Mouse (Mus musculus) macrophage (primary cell): ENCODE results near the gene Prpf6. TPM values are rescaled to one million over a fixed set of nuclear protein-coding genes. Genes with fewer than 3 reads are reported as not detected.

ENCODE experiments used
- H3K27ac ChIP-seq: fragments of 350-480 bp; formaldehyde crosslinking; 2 replicates; pipeline ENCODE4 v1.9.0; 2021
- H3K36me3 ChIP-seq: fragments of 350-480 bp; formaldehyde crosslinking; 2 replicates; pipeline ENCODE4 v1.9.0; 2021; ENCODE audit errors: inconsistent target
- H3K4me3 ChIP-seq: fragments of 350-480 bp; formaldehyde crosslinking; 2 replicates; pipeline ENCODE4 v1.9.0; 2021; ENCODE audit errors: inconsistent target
- H3K79me2 ChIP-seq: fragments of 350-480 bp; formaldehyde crosslinking; 2 replicates; pipeline ENCODE4 v1.9.0; 2021; ENCODE audit errors: inconsistent target
- WGBS: methylation state at CpG from one replicate; pipeline ENCODE4 v1.1.7; 2026; ENCODE audit warnings: inconsistent platforms; ENCODE audit not compliant: missing documents; 5-methylcytosine and 5-hydroxymethylcytosine counted together
- polyA plus RNA-seq: library from polyadenylated mRNA; stranded (reverse); fragments of 250-400 nt; gene quantifications from 3 replicates; pipeline ENCODE4 v1.2.4, GENCODE M21; 2018; ENCODE audit warnings: inconsistent platforms

Prpf6 gene
- polyA plus RNA-seq, 1 experiment from 2014 or later, result 55.4 TPM

- no peaks in the 10 kb centered on the region for H3K79me2 ChIP-seq
- H3K36me3 ChIP-seq, result peaks cover 66% of the 10 kb centered on the region
- WGBS, result 95% methylated on average over 6 of the region's 6 CpGs
- no peak overlapping the region for H3K4me3 ChIP-seq
- no peak overlapping the region for H3K27ac ChIP-seq
These were observed 55.2 kb downstream of the Prpf6 start for GRCm38 (mm10) chr2:181646626-181647472.

GRCm38 (mm10) chr2:181648926-181649325 lies 57.3 kb downstream of the Prpf6 start:
- H3K36me3 ChIP-seq, result peaks cover 80% of the 10 kb centered on the region
- WGBS, result 98% methylated on average over 10 of the region's 10 CpGs
- H3K4me3 ChIP-seq, result no peak overlapping the region
- no peak overlapping the region for H3K27ac ChIP-seq
- H3K79me2 ChIP-seq, result no peaks in the 10 kb centered on the region

- Histone ChIP-seq H3K36me3 (peaks cover 68% of the 10 kb centered on the region), H3K27ac (no peak overlapping the region), H3K79me2 (no peaks in the 10 kb centered on the region), H3K4me3 (no peak overlapping the region)
These were observed 61.4 kb downstream of the Prpf6 start for GRCm38 (mm10) chr2:181653065-181653464.

- no peak overlapping the region for H3K4me3 ChIP-seq
- 100% methylated on average over 1 of the region's 1 CpGs for WGBS
- no peaks in the 10 kb centered on the region for H3K79me2 ChIP-seq
- H3K36me3 ChIP-seq, result peaks cover 64% of the 10 kb centered on the region
- no peak overlapping the region for H3K27ac ChIP-seq
These were observed 61.9 kb downstream of the Prpf6 start for GRCm38 (mm10) chr2:181653523-181653922.

GRCm38 (mm10) chr2:181656734-181657133 lies 65.1 kb downstream of the Prpf6 start, which contains the start of gene Gm29797:
Gm29797 (plus strand) TSS chr2:181657034.
- 89% methylated on average over 3 of the region's 3 CpGs for WGBS
- no peaks in the 10 kb centered on the region for H3K79me2 ChIP-seq
- no peak within 1 kb of the TSS for H3K27ac ChIP-seq
- no peak within 1 kb of the TSS for H3K4me3 ChIP-seq
- peaks cover 37% of the 10 kb centered on the region for H3K36me3 ChIP-seq

- no peak overlapping the region for H3K27ac ChIP-seq
- no peak overlapping the region for H3K4me3 ChIP-seq
- H3K79me2 ChIP-seq, result no peaks in the 10 kb centered on the region
- 91% methylated on average over 2 of the region's 2 CpGs for WGBS
- H3K36me3 ChIP-seq, result peaks cover 31% of the 10 kb centered on the region
These were observed 65.8 kb downstream of the Prpf6 start for GRCm38 (mm10) chr2:181657441-181657840.

- WGBS, result 95% methylated on average over 7 of the region's 7 CpGs
- Histone ChIP-seq H3K36me3 (peaks cover 21% of the 10 kb centered on the region), H3K79me2 (no peaks in the 10 kb centered on the region), H3K4me3 (no peak overlapping the region), H3K27ac (no peak overlapping the region)
These were observed 66.9 kb downstream of the Prpf6 start for GRCm38 (mm10) chr2:181658528-181658927.

- Histone ChIP-seq H3K4me3 (no peak overlapping the region), H3K27ac (0 out of 2 replicates have a peak overlapping the region, but pooled peaks have one; percentile 15), H3K36me3 (peaks cover 15% of the 10 kb centered on the region), H3K79me2 (no peaks in the 10 kb centered on the region)
- WGBS, result 31% methylated on average over 17 of the region's 17 CpGs
These were observed 67.4 kb downstream of the Prpf6 start for GRCm38 (mm10) chr2:181658930-181659555.

- Histone ChIP-seq H3K4me3 (no peak overlapping the region), H3K79me2 (no peaks in the 10 kb centered on the region), H3K36me3 (peaks cover 10% of the 10 kb centered on the region), H3K27ac (0 out of 2 replicates have a peak overlapping the region, but pooled peaks have one; percentile 15)
- 4% methylated on average over 9 of the region's 9 CpGs for WGBS
These were observed 68.0 kb downstream of the Prpf6 start for GRCm38 (mm10) chr2:181659609-181660055.

GRCm38 (mm10) chr2:181662620-181663297 lies 71.1 kb downstream of the Prpf6 start:
- Histone ChIP-seq H3K27ac (no peak overlapping the region), H3K79me2 (no peaks in the 10 kb centered on the region), H3K36me3 (no peaks in the 10 kb centered on the region), H3K4me3 (no peak overlapping the region)
- WGBS, result 84% methylated on average over 3 of the region's 3 CpGs

- no peak overlapping the region for H3K4me3 ChIP-seq
- WGBS, result 34% methylated on average over 4 of the region's 4 CpGs
- no peak overlapping the region for H3K27ac ChIP-seq
- no peaks in the 10 kb centered on the region for H3K79me2 ChIP-seq
- H3K36me3 ChIP-seq, result no peaks in the 10 kb centered on the region
These were observed 71.6 kb downstream of the Prpf6 start for GRCm38 (mm10) chr2:181663298-181663630.

- H3K4me3 ChIP-seq, result no peak overlapping the region
- H3K27ac ChIP-seq, result no peak overlapping the region
- H3K36me3 ChIP-seq, result no peaks in the 10 kb centered on the region
- WGBS, result 18% methylated on average over 55 of the region's 56 CpGs
- no peaks in the 10 kb centered on the region for H3K79me2 ChIP-seq
These were observed 78.7 kb downstream of the Prpf6 start for GRCm38 (mm10) chr2:181670285-181670912.

- Histone ChIP-seq H3K79me2 (no peaks in the 10 kb centered on the region), H3K27ac (no peak overlapping the region), H3K4me3 (no peak overlapping the region), H3K36me3 (no peaks in the 10 kb centered on the region)
- 2% methylated on average over 41 of the region's 41 CpGs for WGBS
These were observed 79.2 kb downstream of the Prpf6 start for GRCm38 (mm10) chr2:181670913-181671311.

GRCm38 (mm10) chr2:181671326-181671725 lies 79.7 kb downstream of the Prpf6 start, which contains the start of gene Sox18:
Sox18 (minus strand) TSS chr2:181671640.
- Histone ChIP-seq H3K27ac (no peak within 1 kb of the TSS), H3K4me3 (no peak within 1 kb of the TSS), H3K79me2 (no peaks in the 10 kb centered on the region), H3K36me3 (no peaks in the 10 kb centered on the region)
- 4% methylated on average over 39 of the region's 43 CpGs for WGBS
